Mouse (Mus musculus) granulocyte monocyte progenitor cell, adult 5-6 weeks (primary cell): ENCODE measurements around the gene Mlec. TPM values are rescaled to one million over a fixed set of nuclear protein-coding genes. Genes with fewer than 3 reads are reported as not detected.

Source experiments
- total RNA-seq, 2 experiments: library from RNA; stranded (forward) in 1 of 2; stranded (reverse) in 1 of 2; fragments of 200-712, 200-1000 nt in 1 of 2; fragments of >200 nt in 1 of 2; fragmentation: Nextera tagmentation in 1 of 2; gene quantifications; 2 replicates each; pipeline ENCODE4 v1.2.3; 2014 to 2017

Mlec gene
- total RNA-seq, 2 experiments from 2014 or later: 279 to 318 TPM

Other genes with a start within 250 kb of the Mlec start
- 5.2 and 5.4 TPM in 2 replicates for gene Oasl1, start 234.9 kb downstream of the Mlec start, total RNA-seq (2014; fragmentation: Nextera tagmentation)
- gene Oasl1, start 234.9 kb downstream of the Mlec start, total RNA-seq (2017): 0.73 and 1.8 TPM in 2 replicates
- 9.0 and 12.3 TPM in 2 replicates for gene 2210016L21Rik, start 216.0 kb downstream of the Mlec start, total RNA-seq (2014; fragmentation: Nextera tagmentation)
- gene 2210016L21Rik, start 216.0 kb downstream of the Mlec start, total RNA-seq (2017): 10.7 and 14.2 TPM in 2 replicates
- not detected in 2 replicates for gene Hnf1a, start 187.1 kb downstream of the Mlec start, total RNA-seq (2014; fragmentation: Nextera tagmentation)
- gene Hnf1a, start 187.1 kb downstream of the Mlec start, total RNA-seq (2017): not detected in 2 replicates
- gene Sppl3, start 147.0 kb downstream of the Mlec start, total RNA-seq (2014; fragmentation: Nextera tagmentation): 42.8 and 43.9 TPM in 2 replicates
- gene Sppl3, start 147.0 kb downstream of the Mlec start, total RNA-seq (2017): 21.7 and 26.5 TPM in 2 replicates
- not detected in 2 replicates for gene Gm10401, start 59.9 kb downstream of the Mlec start, total RNA-seq (2014; fragmentation: Nextera tagmentation)
- 0.26 TPM in 1 of 2 replicates, not detected in the other for gene Gm10401, start 59.9 kb downstream of the Mlec start, total RNA-seq (2017)
- gene Acads, start 38.8 kb downstream of the Mlec start, total RNA-seq (2014; fragmentation: Nextera tagmentation): 32.0 and 59.2 TPM in 2 replicates
- gene Acads, start 38.8 kb downstream of the Mlec start, total RNA-seq (2017): 24.3 and 27.6 TPM in 2 replicates
- 12.5 and 16.4 TPM in 2 replicates for gene Unc119b, start 23.2 kb downstream of the Mlec start, total RNA-seq (2014; fragmentation: Nextera tagmentation)
- 8.1 and 10.3 TPM in 2 replicates for gene Unc119b, start 23.2 kb downstream of the Mlec start, total RNA-seq (2017)
- not detected in 2 replicates for gene Cabp1, start 36.2 kb upstream of the Mlec start, total RNA-seq (2014; fragmentation: Nextera tagmentation)
- not detected in 2 replicates for gene Cabp1, start 36.2 kb upstream of the Mlec start, total RNA-seq (2017)
- 92.9 and 109 TPM in 2 replicates for gene Pop5, start 77.7 kb upstream of the Mlec start, total RNA-seq (2014; fragmentation: Nextera tagmentation)
- gene Pop5, start 77.7 kb upstream of the Mlec start, total RNA-seq (2017): 74.0 and 75.4 TPM in 2 replicates
- 70.1 and 93.7 TPM in 2 replicates for gene Rnf10, start 114.7 kb upstream of the Mlec start, total RNA-seq (2014; fragmentation: Nextera tagmentation)
- 52.6 and 57.9 TPM in 2 replicates for gene Rnf10, start 114.7 kb upstream of the Mlec start, total RNA-seq (2017)
- 21.1 and 24.8 TPM in 2 replicates for gene Coq5, start 121.5 kb upstream of the Mlec start, total RNA-seq (2014; fragmentation: Nextera tagmentation)
- 35.3 and 41.9 TPM in 2 replicates for gene Coq5, start 121.5 kb upstream of the Mlec start, total RNA-seq (2017)
- gene Dynll1, start 142.8 kb upstream of the Mlec start, total RNA-seq (2014; fragmentation: Nextera tagmentation): 491 and 531 TPM in 2 replicates
- 298 and 379 TPM in 2 replicates for gene Dynll1, start 142.8 kb upstream of the Mlec start, total RNA-seq (2017)
- 75.1 and 80.7 TPM in 2 replicates for gene Srsf9, start 169.0 kb upstream of the Mlec start, total RNA-seq (2014; fragmentation: Nextera tagmentation)
- gene Srsf9, start 169.0 kb upstream of the Mlec start, total RNA-seq (2017): 75.0 and 91.4 TPM in 2 replicates
- gene Gatc, start 183.0 kb upstream of the Mlec start, total RNA-seq (2014; fragmentation: Nextera tagmentation): 48.0 and 50.2 TPM in 2 replicates
- 12.1 and 15.3 TPM in 2 replicates for gene Gatc, start 183.0 kb upstream of the Mlec start, total RNA-seq (2017)
- 33.7 and 37.2 TPM in 2 replicates for gene Triap1, start 183.0 kb upstream of the Mlec start, total RNA-seq (2014; fragmentation: Nextera tagmentation)
- gene Triap1, start 183.0 kb upstream of the Mlec start, total RNA-seq (2017): 15.6 and 24.0 TPM in 2 replicates
- gene Cox6a1, start 190.8 kb upstream of the Mlec start, total RNA-seq (2014; fragmentation: Nextera tagmentation): 446 and 566 TPM in 2 replicates
- 56.7 and 64.4 TPM in 2 replicates for gene Cox6a1, start 190.8 kb upstream of the Mlec start, total RNA-seq (2017)